In the genomic region with DNA sequence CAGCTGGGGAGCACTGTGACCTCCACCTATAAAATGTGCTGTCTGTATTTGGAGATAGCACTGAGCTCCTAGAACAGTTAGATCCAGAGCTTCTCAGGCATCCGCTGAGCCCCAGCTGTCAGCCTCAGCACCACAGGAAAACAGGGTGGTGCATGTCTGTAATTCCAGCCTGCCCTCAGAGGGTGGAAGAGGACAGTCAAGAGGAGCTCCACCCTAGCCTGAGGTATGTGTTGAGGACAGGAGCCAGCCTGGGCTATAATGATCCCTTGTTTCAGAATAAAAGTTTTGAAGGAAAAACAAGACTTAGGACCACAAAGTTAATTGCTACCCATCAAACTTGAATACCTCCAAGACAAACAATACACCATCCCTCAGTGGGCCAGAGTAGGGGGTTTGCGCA, we compare ENCODE assay signal across 16 mouse cellular contexts.
DNase-seq lines count a peak whose midpoint lies in the region; ATAC-seq and TF ChIP-seq lines count a peak whose summit lies in the region.
"Had no signal": no experiment of that assay in that cellular context is flagged by ENCODE, and none has a peak within 500 bp of the region (broad histone marks: within the 10 kb centered on the region; RNA-seq: fewer than 3 reads in every experiment).

No protein-coding gene starts in this region.

- H3K9me3 ChIP-seq in ES-E14 (ENCODE audit: control insufficient read depth, insufficient read depth, low read depth, low read length), result no peaks in the 10 kb centered on the region
- H3K9me3 ChIP-seq in midbrain, embryonic 14.5 days (ENCODE audit: control insufficient read depth, low read length), result no peaks in the 10 kb centered on the region
- H3K9me3 ChIP-seq: forebrain, embryonic 15.5 days; heart, embryonic 12.5 days; hindbrain, embryonic 15.5 days had no signal

- no peak overlapping the region for H3K4me3 ChIP-seq in ES-E14 (ENCODE audit: insufficient read depth in 1 of 2, low read depth in 1 of 2, low read length in 2 of 2, poor library complexity in 1 of 2, severe bottlenecking in 1 of 2)
- H3K4me3 ChIP-seq in midbrain, embryonic 14.5 days (replicated peaks; ENCODE audit: low read depth, low read length), result no peak overlapping the region
- H3K4me3 ChIP-seq: forebrain, embryonic 15.5 days; heart, embryonic 12.5 days; hindbrain, embryonic 15.5 days had no signal

- peaks cover 4 to 5% of the 10 kb centered on the region in 2 experiments; a peak in 3 of 4 replicates for H3K4me1 ChIP-seq in ES-E14 (ENCODE audit: control insufficient read depth in 2 of 2, insufficient read depth in 2 of 2, low read length in 2 of 2, poor library complexity in 1 of 2)
- H3K4me1 ChIP-seq in midbrain, embryonic 14.5 days (ENCODE audit: control insufficient read depth, insufficient read depth, low read length), result no peaks in the 10 kb centered on the region
- H3K4me1 ChIP-seq: heart, embryonic 12.5 days; hindbrain, embryonic 15.5 days had no signal

- in situ Hi-C loops in ES-E14 (cut with MboI; ENCODE audit: low sequenced_read_pairs in 2 of 2, unreplicated experiment in 2 of 2), result no loop called here

- no peak overlapping the region for H3K4me2 ChIP-seq in midbrain, embryonic 14.5 days (ENCODE audit: low read length)
- H3K4me2 ChIP-seq: forebrain, embryonic 15.5 days; heart, embryonic 12.5 days; hindbrain, embryonic 15.5 days had no signal

- ATAC-seq in midbrain, embryonic 14.5 days (ENCODE audit: low FRiP score, low TSS enrichment), result no peak
- ATAC-seq: forebrain, embryonic 15.5 days; intestine, embryonic 16.5 days; Patski had no signal

- no peaks in the 10 kb centered on the region for H3K27me3 ChIP-seq in midbrain, embryonic 14.5 days (ENCODE audit: control insufficient read depth, insufficient read depth, low read length)
- H3K27me3 ChIP-seq: forebrain, embryonic 15.5 days; heart, embryonic 12.5 days; hindbrain, embryonic 15.5 days had no signal

- peak; percentile 0 for DNase-seq in heart, adult 8-10 months (ENCODE audit: low spot score)
- DNase-seq in heart, adult 9 months (ENCODE audit: low spot score in 2 of 2), result no peak
- peak; percentile 3 for DNase-seq in lung, postnatal 10 days
- DNase-seq in lung, adult 18-20 months, result no peak
- DNase-seq in ES-E14 (ENCODE audit: low read depth, low spot score), result peak; percentile 46
- no peak for DNase-seq in layer of hippocampus, adult 9-11 months
- no peak for DNase-seq in midbrain, embryonic 14.5 days
- DNase-seq: adrenal gland, postnatal 36 days; cerebellum, adult 2 months; gastrocnemius, postnatal 36 days; heart, adult 11 months had no signal

- no peaks in the 10 kb centered on the region for H3K36me3 ChIP-seq in ES-E14 (ENCODE audit: control insufficient read depth, insufficient read depth, low read length, poor library complexity, severe bottlenecking)
- no peaks in the 10 kb centered on the region for H3K36me3 ChIP-seq in midbrain, embryonic 14.5 days (ENCODE audit: control insufficient read depth, insufficient read depth, low read length)
- H3K36me3 ChIP-seq: forebrain, embryonic 15.5 days; heart, embryonic 12.5 days; hindbrain, embryonic 15.5 days had no signal

- WGBS in midbrain, embryonic 14.5 days, result 87% methylated on average over 2 of the region's 2 CpGs

- no peak overlapping the region for H3K27ac ChIP-seq in ES-E14 (ENCODE audit: insufficient read depth, low read depth, low read length, poor library complexity, severe bottlenecking)
- H3K27ac ChIP-seq in midbrain, embryonic 14.5 days (replicated peaks; ENCODE audit: low read depth, low read length), result no peak overlapping the region
- H3K27ac ChIP-seq: forebrain, embryonic 15.5 days; hindbrain, embryonic 15.5 days had no signal

- no peak overlapping the region for H3K9ac ChIP-seq in ES-E14 (ENCODE audit: insufficient read depth, low read depth, low read length, poor library complexity, severe bottlenecking)
- no peak overlapping the region for H3K9ac ChIP-seq in midbrain, embryonic 14.5 days (replicated peaks; ENCODE audit: low read length)
- H3K9ac ChIP-seq: forebrain, embryonic 15.5 days; heart, embryonic 12.5 days; hindbrain, embryonic 15.5 days had no signal

TF ChIP-seq in ES-E14, 5 proteins besides CTCF, POLR2A, EP300 and RAD21:
- TF ChIP-seq MAFK (IDR thresholded peaks at IDR 0.05; ENCODE audit: insufficient read depth, low read depth, low read length) (no peak), HCFC1 (IDR thresholded peaks at IDR 0.05; ENCODE audit: borderline replicate concordance, insufficient read depth, low read length) (no peak), CHD2 (IDR thresholded peaks at IDR 0.05; ENCODE audit: low read depth, low read length) (no peak), ZC3H11A (IDR thresholded peaks at IDR 0.05; ENCODE audit: borderline replicate concordance, low read depth, low read length) (no peak), ZNF384 (IDR thresholded peaks at IDR 0.05; ENCODE audit: low read depth, low read length) (no peak)

Comparison
In these comparisons a context has a peak if more than half of its experiments do, and no peak if none do; other contexts are left out.
1. DNase-seq: peak in heart, adult 8-10 months (single experiment), lung, postnatal 10 days (single experiment) and ES-E14 (single experiment); none in heart, adult 9 months (0 of 2), lung, adult 18-20 months (0 of 2), layer of hippocampus, adult 9-11 months (single experiment) and midbrain, embryonic 14.5 days (single experiment).